Mouse (Mus musculus) brain, embryonic 18.5 days (tissue): ENCODE measurements at regions not wholly inside any gene's neighbourhood (a gene's known extent, or its start where the extent isn't known, plus 50 kb on each side); places are given as distances from the start of the nearest gene placed in this dataset.

ENCODE experiments used
- DNase-seq: peaks from one replicate; pipeline ENCODE4 v3.0.0-alpha.2; 2012; ENCODE audit warnings: low read depth, low spot score

DNA sequence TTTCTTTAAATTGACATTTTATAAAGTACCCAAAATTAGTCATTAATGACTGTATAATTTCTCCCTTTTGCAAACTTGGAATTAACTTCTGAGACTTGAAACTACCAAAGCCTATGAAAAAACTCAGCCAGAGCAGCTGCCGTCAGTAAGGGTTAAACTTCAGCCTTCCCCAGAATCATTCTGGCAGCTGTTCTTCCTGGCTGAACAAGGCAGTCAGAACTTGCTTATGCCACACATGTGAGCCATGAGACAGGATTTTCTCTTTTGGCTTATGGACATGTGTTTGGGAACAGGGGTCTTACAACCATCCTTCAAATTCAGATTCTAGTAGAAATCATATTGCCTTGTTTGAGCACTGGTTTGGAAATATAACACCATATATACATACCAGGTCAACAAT is 422.4 kb upstream of the Fat1 start:
- no peak for DNase-seq

DNA sequence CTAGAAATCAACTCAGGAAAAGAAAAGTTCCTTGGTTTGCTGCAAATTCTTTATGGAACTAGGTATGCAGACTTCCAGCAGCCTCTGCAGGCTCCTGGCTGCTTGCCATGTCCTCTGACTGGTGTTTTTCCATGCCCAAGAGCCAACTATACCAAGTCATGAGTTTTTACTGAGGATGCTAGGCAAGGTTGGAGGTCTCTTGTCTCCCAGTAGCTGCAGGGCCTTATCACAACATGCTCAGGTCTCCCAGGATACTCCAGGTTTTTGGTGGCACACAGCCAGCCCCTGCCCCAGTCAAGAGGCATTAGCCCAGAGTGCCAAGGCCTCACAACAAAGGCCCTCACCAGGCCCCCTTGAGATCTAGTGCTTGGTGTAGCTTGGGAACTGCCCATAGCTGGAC is 409.3 kb upstream of the Fat1 start:
- DNase-seq: no peak

DNA sequence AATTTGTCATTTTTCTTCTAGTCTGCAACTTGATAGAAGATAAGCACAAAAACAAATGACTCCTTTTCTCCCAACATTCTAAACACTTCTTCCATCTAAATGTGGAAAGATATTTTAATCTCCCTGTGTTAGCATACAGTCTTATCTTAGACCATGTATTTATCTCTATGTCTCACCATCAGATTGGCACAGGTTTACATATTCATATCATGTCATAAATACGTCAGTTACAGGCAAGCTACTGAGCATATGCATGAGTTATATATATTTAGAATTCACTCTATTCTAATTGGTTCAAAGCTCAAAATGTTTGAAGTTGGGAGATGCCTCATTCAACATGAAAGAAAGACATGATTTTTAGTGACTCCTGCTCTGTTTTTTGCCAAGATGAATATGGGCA is 405.6 kb upstream of the Fat1 start:
- DNase-seq: no peak

DNA sequence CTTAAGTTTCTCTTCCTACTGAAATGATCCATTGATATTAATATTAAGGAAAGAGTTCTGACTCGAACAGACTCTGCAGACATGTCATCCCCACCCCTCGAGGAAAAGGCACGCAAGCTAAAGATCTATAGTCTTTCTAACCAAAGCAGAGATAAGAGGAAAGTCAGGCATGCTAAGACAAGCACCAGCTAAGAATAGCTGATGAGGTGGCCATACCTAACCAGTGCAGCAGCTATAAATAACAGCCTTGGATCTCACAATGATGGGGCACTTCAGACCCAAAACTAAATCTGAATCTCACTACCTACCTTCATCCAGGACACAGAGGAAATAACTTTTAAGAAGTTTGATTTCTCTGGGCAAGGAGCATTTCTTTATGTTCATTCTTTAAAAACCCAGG is 386.4 kb upstream of the Fat1 start:
- DNase-seq: no peak

DNA sequence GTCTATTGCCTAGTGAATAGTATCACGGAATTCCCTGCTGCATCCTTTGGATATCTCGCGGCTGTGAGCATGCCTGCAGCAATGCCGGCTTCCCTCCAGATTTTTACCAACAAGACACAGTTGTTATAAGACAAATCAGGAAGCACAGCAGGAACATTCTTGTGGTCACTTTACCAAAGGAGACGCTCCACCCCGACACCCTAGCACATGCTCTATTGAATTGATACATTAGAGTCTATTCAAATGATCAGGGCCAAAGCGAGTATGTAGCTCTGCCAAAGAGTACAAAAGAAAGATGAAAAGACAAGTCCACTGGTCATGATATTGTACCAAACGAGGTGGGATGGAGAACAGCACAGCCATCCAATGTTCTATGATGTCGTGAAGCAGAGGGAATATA is 376.1 kb upstream of the Fat1 start:
- DNase-seq: no peak

DNA sequence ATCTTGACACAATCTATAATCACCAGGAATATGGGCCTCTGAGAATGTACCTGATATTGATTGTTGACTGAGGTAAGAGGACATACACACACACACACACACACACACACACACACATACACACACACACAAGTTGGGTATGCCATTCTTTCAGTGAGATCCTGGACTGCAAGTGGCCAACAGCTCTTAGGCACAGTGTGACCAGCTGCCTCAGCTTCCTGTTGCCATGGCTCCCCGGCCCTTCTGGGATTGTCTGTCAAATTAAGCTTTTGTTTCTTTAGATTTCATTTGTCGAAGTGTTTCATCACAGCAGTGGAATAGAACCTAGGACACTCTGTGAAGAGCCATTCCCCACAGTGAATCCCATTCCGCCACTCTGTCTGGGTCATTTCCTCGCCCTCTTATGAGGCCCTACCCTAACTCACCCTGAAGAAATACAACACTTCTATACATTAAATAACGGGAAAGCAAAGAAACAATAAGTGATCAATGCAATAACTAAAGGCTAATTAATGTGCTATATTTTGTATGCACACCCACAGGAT is 358.9 kb upstream of the Fat1 start:
- DNase-seq: no peak

DNA sequence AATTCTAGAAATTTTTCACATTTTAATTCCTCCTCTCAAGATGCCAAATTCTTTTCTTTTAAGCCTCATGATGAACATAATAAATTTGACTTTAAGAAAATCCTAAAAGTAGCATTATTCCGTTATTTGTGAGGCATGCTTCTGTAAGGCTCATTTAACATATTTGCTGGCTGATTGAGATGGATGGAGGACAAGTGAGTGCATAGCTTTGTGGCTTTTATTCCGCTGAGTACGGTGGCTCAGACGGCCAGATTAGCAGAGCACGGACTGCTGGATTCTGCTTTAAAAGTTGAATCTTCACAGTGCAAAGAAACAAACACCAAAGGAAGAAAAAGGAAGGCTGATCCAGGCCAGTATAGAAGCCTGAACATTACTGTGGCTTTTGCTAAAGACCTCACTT is 358.3 kb upstream of the Fat1 start:
- DNase-seq: no peak
